ENCODE assay signal across 19 mouse cellular contexts in genomic region chr4:130352588-130352987, GRCm38 (mm10). TPM values are rescaled to one million over a fixed set of nuclear protein-coding genes. Genes with fewer than 3 reads are reported as not detected.
"Had no signal": no experiment of that assay in that cellular context is flagged by ENCODE, and none has a peak within 500 bp of the region (broad histone marks: within the 10 kb centered on the region; RNA-seq: fewer than 3 reads in every experiment).

No protein-coding gene starts in this region.

- H3K4me2 ChIP-seq: limb, embryonic 13.5 days; midbrain, embryonic 12.5 days; neural tube, embryonic 15.5 days; stomach, embryonic 15.5 days had no signal

- H3K4me1 ChIP-seq: limb, embryonic 13.5 days; midbrain, embryonic 12.5 days; stomach, embryonic 15.5 days had no signal

- H3K27ac ChIP-seq: limb, embryonic 13.5 days; liver, embryonic 14.5 days; midbrain, embryonic 12.5 days; neural tube, embryonic 15.5 days; stomach, embryonic 15.5 days had no signal

- H3K9me3 ChIP-seq: limb, embryonic 13.5 days; midbrain, embryonic 12.5 days; neural tube, embryonic 15.5 days; stomach, embryonic 15.5 days had no signal

- DNase-seq: left cerebral cortex, postnatal 4 days; lung, adult 18-20 months; right cerebral cortex, adult 18-20 months; thymus, adult 18-20 months; thymus, postnatal 14 days had no signal

- H3K4me3 ChIP-seq: limb, embryonic 13.5 days; midbrain, embryonic 12.5 days; neural tube, embryonic 15.5 days; stomach, embryonic 15.5 days had no signal

- H3K9ac ChIP-seq: limb, embryonic 13.5 days; liver, embryonic 14.5 days; midbrain, embryonic 12.5 days; neural tube, embryonic 15.5 days; stomach, embryonic 15.5 days had no signal

- H3K27me3 ChIP-seq: limb, embryonic 13.5 days; midbrain, embryonic 12.5 days; neural tube, embryonic 15.5 days; stomach, embryonic 15.5 days had no signal

- ATAC-seq: hindbrain, embryonic 16.5 days; inflammation-experienced regulatory T-cells, adult 6 months had no signal

RNA-seq across cellular contexts. Expression of gene Gm10570, which starts 44.1 kb away (rescaled TPM):
- total RNA-seq: layer of hippocampus, postnatal 10 days; liver, adult 2 months; megakaryocyte-erythroid progenitor cell, adult 5-6 weeks; midbrain, postnatal 0 days had no signal
- polyA plus RNA-seq: inflammation-experienced regulatory T-cells, adult 6 months; limb, embryonic 13.5 days; liver, adult 2 months; lung, embryonic 16.5 days; midbrain, embryonic 12.5 days; neural tube, embryonic 11.5 days; spleen, adult 2 months; stomach, embryonic 15.5 days had no signal

RNA-seq across cellular contexts. Expression of gene Fabp3, which starts 44.2 kb away (rescaled TPM):
- total RNA-seq: megakaryocyte-erythroid progenitor cell, adult 5-6 weeks had no signal
- polyA plus RNA-seq: liver, adult 2 months had no signal
